Mouse (Mus musculus): ENCODE measurements around the gene Itgam.

DNA sequence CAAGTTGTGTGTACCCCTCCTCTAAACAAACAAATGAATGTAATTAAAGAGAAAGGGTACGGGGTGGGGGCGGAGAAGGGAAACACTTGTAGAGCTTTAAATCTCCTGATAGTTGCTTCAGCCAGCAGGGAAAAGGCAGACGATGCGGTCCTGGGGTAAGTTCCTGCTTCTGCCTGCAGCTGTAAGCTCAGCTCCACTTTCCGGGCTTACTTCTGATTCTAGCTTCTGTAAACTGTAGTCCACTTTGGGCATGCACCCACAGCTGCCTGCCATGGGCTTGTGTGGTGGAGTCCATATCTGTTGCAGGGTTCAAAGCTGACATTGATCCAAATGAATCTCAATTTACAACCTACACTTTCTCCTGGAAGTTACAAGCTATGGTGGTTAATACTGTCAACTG, 9.4 kb upstream of the Itgam start:
- TF ChIP-seq CTCF (IDR thresholded peaks at IDR 0.05; ENCODE audit: low read depth, low read length) (no peak), POLR2A (IDR thresholded peaks at IDR 0.05; ENCODE audit: extremely low read depth, insufficient read depth, low read length) (no peak)
